Mouse (Mus musculus) gastrocnemius, adult 18-20 months (tissue): ENCODE measurements around the gene Plcb1. TPM values are rescaled to one million over a fixed set of nuclear protein-coding genes. Genes with fewer than 3 reads are reported as not detected.

ENCODE experiments used
- DNase-seq: peaks from one replicate; pipeline ENCODE4 v3.0.0; 2021; ENCODE audit warnings: low spot score
- total RNA-seq, 2 experiments: library from RNA; stranded (reverse); gene quantifications; 2 replicates each; pipeline ENCODE4 v1.2.3; 2021

Plcb1 gene
- total RNA-seq, 2 experiments from 2014 or later: 1.3 to 1.4 TPM

- no peak for DNase-seq
These were observed 617.0 kb downstream of the Plcb1 start for GRCm38 (mm10) chr2:135402916-135403315.

DNA sequence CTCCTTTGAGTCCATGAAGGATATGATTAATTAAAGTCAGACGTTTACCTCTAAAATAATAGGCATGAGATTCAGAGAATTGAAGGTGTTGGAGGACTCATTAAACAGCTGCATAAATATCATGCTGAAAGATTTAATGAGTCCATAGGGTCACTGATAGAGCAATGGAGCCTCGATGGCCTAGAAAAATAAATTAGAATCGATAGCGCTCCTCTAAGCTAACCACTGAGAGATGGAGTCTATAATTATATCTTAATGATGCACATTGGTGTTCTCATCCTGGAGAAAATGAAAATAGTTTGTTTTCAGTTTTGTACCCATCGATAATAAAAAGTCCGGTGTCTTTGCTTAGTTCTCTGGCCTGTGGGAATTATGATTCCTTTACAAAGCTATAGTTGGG lies 617.5 kb downstream of the Plcb1 start:
- DNase-seq: no peak

GRCm38 (mm10) chr2:135404095-135404494 lies 618.2 kb downstream of the Plcb1 start:
- no peak for DNase-seq

DNA sequence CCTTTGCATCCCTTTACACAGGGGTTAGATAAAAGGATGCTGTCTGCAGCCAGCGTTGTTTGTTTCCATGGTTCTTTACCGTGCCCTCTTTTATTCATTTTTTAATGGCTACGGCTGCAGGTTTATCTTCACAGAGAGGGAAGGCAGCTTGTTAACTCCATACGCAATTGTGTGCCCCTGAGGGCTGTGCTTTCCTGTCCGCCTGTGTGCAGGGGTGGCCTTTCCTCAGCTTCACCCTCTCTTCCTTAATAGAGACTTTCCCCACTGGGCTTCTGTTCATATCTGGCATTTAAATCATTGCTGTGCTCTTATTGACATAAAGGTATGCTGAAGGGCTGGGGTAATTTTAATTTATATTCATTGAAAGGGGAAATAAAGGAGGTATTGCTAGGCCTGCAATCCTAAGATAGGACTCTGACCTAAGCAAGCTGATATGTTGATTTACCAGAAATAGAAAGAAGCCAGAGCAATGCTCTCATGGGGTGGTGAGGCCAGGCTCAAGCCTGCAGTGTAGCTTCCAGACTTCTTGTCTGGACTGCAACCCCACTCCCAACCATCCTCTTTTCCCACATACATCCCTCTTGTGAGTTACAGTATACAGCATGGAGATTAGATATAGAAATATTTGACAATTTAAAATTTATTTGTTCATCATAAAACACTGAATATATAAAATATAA lies 623.7 kb downstream of the Plcb1 start:
- no peak for DNase-seq

DNA sequence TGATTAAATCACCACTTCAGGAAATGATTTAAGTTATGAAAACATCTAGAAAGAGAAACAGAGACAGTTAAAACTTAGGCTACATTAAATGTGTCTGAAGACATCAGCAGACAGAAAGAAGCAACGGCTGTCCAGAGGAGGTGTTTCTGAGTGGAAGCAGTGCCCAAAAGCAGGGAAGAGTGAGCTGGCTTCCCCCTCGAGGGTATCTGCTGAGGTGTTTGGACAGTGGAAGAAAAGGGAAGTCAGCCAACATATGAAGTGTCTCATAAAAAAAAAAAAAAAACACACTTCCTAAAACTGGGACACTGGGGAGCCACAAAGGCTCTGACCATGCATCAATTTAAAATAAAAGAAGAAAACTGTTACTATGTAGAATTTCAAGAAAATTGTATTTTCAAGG lies 625.8 kb downstream of the Plcb1 start:
- DNase-seq: no peak

GRCm38 (mm10) chr2:135415137-135415536 lies 629.3 kb downstream of the Plcb1 start:
- no peak for DNase-seq

- DNase-seq: no peak
These were observed 633.4 kb downstream of the Plcb1 start for GRCm38 (mm10) chr2:135419301-135419700.

- DNase-seq: peak; percentile 26
These were observed 649.2 kb downstream of the Plcb1 start for GRCm38 (mm10) chr2:135434947-135435515.

GRCm38 (mm10) chr2:135439034-135439433 lies 653.2 kb downstream of the Plcb1 start:
- no peak for DNase-seq

DNA sequence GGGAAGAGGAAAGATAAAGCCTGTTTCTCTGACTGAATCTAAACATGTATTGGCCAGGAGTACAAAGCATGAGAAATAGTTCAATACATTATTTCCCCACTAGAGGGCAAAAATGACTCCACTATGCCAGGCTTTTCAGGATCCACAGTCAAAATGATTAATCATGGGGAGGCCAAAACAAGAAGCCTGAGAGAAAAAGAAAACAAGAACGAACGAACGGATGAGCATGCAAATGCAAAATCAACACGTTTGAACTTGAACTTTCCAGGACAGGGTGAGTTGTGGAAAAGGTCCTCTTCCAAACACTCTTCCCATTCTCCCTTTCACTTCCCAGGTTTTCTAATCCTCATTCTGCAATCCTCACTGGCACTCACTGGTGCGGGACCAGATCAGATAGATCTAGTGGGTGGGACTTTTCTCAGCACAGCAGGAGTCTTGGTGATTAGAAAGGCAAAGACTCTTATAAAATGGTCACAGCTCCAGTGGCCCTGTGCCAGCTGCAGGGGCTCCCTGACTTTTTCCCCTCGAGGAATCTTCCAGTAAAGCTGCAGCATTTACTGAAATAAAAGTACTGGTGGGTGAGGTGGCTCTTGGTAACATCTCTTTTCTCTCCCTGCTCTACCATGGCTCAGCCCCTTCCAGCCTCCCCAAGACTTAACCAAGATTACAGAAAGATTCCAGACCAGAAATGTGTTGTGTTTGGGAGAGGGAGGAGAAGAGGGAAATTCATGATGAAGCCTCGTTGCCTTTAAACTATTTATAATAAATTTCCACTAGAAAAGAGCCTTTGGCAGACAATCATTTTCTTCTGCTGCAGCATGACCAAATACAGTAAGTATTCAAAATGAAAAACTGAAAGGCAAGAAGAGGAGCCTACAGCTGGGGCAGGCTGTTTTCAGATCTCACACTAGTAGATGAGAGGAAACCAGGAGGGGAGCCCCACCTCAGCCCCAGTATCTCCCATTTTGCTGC lies 654.0 kb downstream of the Plcb1 start:
- peak; percentile 38 for DNase-seq

DNA sequence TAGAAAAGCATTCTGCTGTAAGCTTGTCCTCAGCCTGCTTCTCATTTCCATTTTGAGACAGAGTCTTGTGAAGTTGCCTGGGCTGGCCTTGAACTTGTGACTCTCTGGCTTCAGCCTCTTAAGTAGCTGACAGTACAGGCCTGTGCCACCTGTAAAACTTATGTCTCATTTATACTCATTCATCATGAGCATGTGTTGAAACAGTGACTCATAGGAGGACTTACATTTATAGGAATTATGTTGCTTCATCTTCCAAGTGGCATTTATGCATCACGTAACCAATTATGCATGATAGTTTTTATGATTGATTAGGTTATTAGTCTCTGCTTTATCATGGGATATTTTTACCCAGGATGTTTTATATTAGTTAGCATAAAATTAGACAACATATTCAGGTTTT lies 667.7 kb downstream of the Plcb1 start:
- no peak for DNase-seq

GRCm38 (mm10) chr2:135454015-135454414 lies 668.1 kb downstream of the Plcb1 start:
- no peak for DNase-seq

- DNase-seq: no peak
These were observed 668.6 kb downstream of the Plcb1 start for GRCm38 (mm10) chr2:135454455-135454854.

GRCm38 (mm10) chr2:135467895-135468294 lies 682.0 kb downstream of the Plcb1 start:
- no peak for DNase-seq

- DNase-seq: no peak
These were observed 688.2 kb downstream of the Plcb1 start for GRCm38 (mm10) chr2:135474107-135474506.

GRCm38 (mm10) chr2:135485248-135485647 lies 699.4 kb downstream of the Plcb1 start:
- no peak for DNase-seq

DNA sequence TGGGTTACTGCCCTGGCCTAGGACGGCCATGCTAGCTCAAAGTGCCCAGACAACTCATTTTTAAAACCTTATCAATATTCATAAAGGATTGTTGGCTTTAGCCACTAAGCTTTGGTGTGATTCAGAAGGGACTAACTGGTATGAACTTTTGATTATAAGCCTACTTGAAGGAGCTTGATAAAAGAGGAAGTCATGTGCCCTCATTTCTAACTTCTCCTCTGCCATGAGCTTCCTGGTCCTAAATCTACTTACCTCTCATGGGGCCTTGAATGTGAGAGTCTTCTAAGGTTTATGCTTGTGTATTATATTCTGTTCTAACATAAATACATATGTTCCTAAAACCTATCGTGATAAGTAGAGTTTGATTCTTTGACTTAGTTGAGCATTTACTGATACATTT lies 702.4 kb downstream of the Plcb1 start:
- DNase-seq: no peak

- no peak for DNase-seq
These were observed 703.3 kb downstream of the Plcb1 start for GRCm38 (mm10) chr2:135489127-135489526.

GRCm38 (mm10) chr2:135492777-135493176 lies 706.9 kb downstream of the Plcb1 start:
- DNase-seq: peak; percentile 13

DNA sequence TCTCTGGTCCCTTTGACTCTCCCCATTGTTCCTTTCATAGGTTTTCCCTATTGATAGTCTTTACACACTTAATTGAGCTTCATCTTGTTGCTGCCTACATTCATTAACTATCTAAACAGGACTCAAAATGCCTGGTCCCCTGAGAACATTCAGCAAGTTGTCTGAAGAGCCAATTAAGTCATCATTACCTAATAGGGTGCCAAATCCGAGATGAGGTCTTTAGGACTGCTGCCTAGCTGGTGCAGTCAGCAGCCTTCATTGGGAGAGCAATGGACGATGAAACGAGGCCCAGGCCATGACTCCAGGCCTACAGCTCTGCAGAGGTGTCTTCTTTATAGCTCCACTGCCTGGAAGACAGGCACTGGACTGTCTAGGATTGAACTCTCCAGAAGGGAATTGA lies 710.7 kb downstream of the Plcb1 start:
- no peak for DNase-seq

DNA sequence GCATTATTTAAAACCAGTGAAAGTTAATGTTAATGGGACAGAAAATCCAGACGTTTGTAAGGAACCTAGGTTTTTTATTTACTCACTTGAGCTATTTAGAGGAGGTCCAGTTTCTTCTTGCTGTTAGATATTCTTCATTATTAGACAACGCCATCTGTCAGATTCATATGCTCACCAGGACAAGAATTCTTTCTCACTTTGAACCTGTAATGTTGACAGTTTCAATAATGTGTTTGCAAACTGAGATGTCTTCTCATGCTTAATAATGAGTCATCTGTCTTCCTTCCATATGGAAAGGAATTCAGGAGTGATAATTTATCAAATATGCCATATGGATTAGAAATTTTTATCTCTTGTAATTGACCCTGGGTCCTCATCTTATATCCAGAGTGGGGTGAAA lies 711.4 kb downstream of the Plcb1 start:
- no peak for DNase-seq

DNA sequence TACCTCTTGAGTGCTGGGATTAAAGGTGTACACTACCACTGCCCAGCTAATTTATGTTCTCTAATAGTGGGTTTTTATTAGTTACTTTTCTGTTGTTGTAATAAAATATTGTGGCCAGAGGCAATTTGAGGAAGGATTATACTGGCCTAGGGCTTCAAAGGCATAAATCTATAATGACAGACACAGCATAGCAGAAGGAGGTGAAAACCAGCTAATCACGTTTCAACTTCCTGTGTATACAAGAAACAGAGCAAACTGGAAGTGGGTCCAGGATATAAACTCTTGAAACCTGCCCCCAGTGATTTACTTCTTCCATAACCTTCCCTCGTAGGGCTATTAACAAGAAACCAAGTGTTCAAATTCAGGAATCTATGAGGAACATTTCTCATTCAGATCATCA lies 715.0 kb downstream of the Plcb1 start:
- DNase-seq: no peak
